Mouse (Mus musculus) forebrain, embryonic 13.5 days (tissue): Measurements from ENCODE around the gene Gmds. TPM values are rescaled to one million over a fixed set of nuclear protein-coding genes. Genes with fewer than 3 reads are reported as not detected.

Experiments used
- ATAC-seq: fragments of 200-750 bp; cut with Nextera tagmentation; 2 replicates; pipeline ENCODE4 v1.8.0; 2017
- H3K27ac ChIP-seq: fragments of 300-500 bp; sonication (generic); 2 replicates; pipeline ENCODE4 v1.5.1; 2015; ENCODE audit warnings: inconsistent platforms, mild to moderate bottlenecking, moderate library complexity
- H3K27me3 ChIP-seq: fragments of 300-500 bp; sonication (generic); 2 replicates; pipeline ENCODE4 v1.6.1; 2015; ENCODE audit warnings: mild to moderate bottlenecking, inconsistent platforms
- H3K36me3 ChIP-seq: fragments of 300-500 bp; sonication (generic); 2 replicates; pipeline ENCODE4 v1.6.1; 2015; ENCODE audit warnings: mild to moderate bottlenecking, inconsistent platforms; ENCODE audit not compliant: poor library complexity, severe bottlenecking
- H3K4me1 ChIP-seq: fragments of 300-500 bp; sonication (generic); 2 replicates; pipeline ENCODE4 v1.6.1; 2015; ENCODE audit warnings: inconsistent platforms
- H3K4me2 ChIP-seq: fragments of 300-500 bp; sonication (generic); 2 replicates; pipeline ENCODE4 v1.6.1; 2015; ENCODE audit warnings: inconsistent platforms, mild to moderate bottlenecking, moderate library complexity
- H3K4me3 ChIP-seq: fragments of 300-500 bp; sonication (generic); 2 replicates; pipeline ENCODE4 v1.5.1; 2015; ENCODE audit warnings: mild to moderate bottlenecking, inconsistent platforms
- H3K9ac ChIP-seq: fragments of 300-500 bp; sonication (generic); 2 replicates; pipeline ENCODE4 v1.6.1; 2015; ENCODE audit warnings: mild to moderate bottlenecking, inconsistent platforms
- H3K9me3 ChIP-seq: fragments of 300-500 bp; sonication (generic); replicated peaks from 2 replicates; pipeline ENCODE4 v1.6.1; 2016; ENCODE audit warnings: inconsistent platforms
- WGBS: fragments of 180-500 bp; shearing (Covaris S2); methylation state at CpG from one replicate; pipeline ENCODE4 v1.1.7; 2015; 5-methylcytosine and 5-hydroxymethylcytosine counted together
- polyA plus RNA-seq: library from polyadenylated mRNA; unstranded; fragments of >200 nt; fragmentation: Nextera tagmentation; extraction: Ambion mirVana; gene quantifications from 2 replicates; pipeline ENCODE4 v1.2.1, GENCODE M21; 2015

Gmds gene
- polyA plus RNA-seq, 1 experiment from 2014 or later: 28.5 TPM

DNA sequence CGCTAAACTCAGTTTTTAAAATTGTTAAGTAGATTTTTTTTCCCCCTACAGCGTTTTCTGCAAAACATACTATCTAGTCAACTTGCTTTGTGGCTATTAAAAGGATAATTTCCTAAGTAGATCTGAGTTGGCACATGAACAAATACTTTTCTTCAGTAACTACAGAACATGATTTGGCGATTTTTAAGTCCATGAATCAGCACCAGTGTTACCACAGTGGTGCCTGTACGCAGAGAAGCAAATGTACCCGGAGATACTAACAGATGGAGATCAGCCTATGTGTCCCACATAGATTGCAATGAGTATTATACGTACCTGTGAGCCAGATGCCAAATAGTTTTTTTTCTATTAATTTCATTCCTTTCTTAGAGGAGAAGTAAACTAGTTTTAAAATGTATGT, 528.8 kb downstream of the Gmds start:
- no peaks in the 10 kb centered on the region for H3K36me3 ChIP-seq
- no peak for ATAC-seq
- 9% methylated on average over 6 of the region's 6 CpGs for WGBS
- no peak overlapping the region for H3K9ac ChIP-seq
- no peak overlapping the region for H3K4me3 ChIP-seq
- H3K4me2 ChIP-seq: no peak overlapping the region
- H3K9me3 ChIP-seq: no peaks in the 10 kb centered on the region
- H3K27me3 ChIP-seq: peaks cover 94% of the 10 kb centered on the region
- peaks cover 42% of the 10 kb centered on the region for H3K4me1 ChIP-seq
- H3K27ac ChIP-seq: no peak overlapping the region

DNA sequence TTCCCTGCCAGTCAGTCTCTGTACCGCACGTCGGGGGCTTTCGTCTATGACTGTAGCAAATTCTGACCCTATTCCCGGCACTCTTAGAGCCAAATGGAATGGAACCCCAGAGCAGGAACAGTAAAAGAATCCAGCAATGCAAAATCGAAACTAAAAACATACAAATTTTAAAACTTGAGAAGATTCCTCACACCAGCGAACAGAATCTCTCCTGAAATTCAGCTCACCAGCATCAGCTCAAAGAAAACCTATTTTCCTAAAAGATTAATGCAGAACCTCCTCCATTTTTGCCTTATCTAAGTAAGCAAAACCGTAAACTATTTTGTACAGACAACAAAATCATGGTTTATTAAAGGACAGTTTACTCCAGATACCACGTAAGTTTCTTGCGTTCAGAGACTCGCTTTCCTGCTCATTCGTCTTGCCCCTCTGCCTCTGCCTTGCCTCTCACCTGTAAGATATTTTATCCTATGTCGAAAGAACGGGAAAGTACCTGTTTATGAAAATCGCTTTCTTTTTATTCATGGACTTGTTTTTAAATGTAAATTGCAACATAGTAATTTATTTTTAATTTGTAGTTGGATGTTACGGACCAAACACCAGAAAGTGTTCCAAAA, 529.6 kb downstream of the Gmds start:
- 4% methylated on average over 16 of the region's 16 CpGs for WGBS
- ATAC-seq: no peak
- H3K27me3 ChIP-seq: peaks cover 94% of the 10 kb centered on the region
- no peaks in the 10 kb centered on the region for H3K36me3 ChIP-seq
- H3K9me3 ChIP-seq: no peaks in the 10 kb centered on the region
- peaks cover 42% of the 10 kb centered on the region for H3K4me1 ChIP-seq
- H3K4me2 ChIP-seq: peak overlapping the region; percentile 89; the same call in 1 of the 2 replicates
- H3K27ac ChIP-seq: no peak overlapping the region
- peak overlapping the region; percentile 49 for H3K4me3 ChIP-seq
- H3K9ac ChIP-seq: no peak overlapping the region

DNA sequence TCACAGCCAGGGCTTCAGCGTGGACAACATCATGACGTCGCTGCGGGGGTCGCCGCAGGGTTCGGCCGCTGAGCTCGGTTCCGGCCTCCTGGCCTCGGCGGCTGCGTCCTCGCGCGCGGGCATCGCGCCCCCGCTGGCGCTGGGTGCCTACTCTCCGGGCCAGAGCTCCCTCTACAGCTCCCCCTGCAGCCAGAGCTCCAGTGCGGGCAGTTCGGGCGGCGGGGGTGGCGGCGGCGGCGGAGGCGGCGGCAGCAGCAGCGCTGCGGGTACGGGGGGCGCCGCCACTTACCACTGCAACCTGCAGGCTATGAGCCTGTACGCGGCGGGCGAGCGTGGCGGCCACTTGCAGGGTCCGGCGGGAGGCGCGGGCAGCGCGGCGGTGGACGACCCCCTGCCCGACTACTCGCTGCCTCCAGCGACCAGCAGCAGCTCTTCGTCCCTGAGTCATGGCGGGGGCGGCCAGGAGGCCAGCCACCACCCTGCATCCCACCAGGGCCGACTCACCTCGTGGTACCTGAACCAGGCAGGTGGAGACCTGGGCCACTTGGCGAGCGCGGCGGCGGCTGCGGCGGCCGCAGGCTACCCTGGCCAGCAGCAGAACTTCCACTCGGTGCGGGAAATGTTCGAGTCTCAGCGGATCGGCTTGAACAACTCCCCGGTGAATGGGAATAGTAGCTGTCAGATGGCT, 530.3 kb downstream of the Gmds start:
- Histone ChIP-seq H3K27me3 (peaks cover 94% of the 10 kb centered on the region), H3K4me1 (peaks cover 44% of the 10 kb centered on the region), H3K9ac (peak overlapping the region; percentile 55; the same call in 1 of the 2 replicates), H3K4me2 (peak overlapping the region; percentile 89), H3K4me3 (peak overlapping the region; percentile 49), H3K27ac (0 out of 2 replicates have a peak overlapping the region, but pooled peaks have one; percentile 10), H3K36me3 (no peaks in the 10 kb centered on the region), H3K9me3 (no peaks in the 10 kb centered on the region)
- WGBS: 0% methylated on average over 65 of the region's 73 CpGs
- ATAC-seq: no peak; the same call in 1 of the 2 replicates

DNA sequence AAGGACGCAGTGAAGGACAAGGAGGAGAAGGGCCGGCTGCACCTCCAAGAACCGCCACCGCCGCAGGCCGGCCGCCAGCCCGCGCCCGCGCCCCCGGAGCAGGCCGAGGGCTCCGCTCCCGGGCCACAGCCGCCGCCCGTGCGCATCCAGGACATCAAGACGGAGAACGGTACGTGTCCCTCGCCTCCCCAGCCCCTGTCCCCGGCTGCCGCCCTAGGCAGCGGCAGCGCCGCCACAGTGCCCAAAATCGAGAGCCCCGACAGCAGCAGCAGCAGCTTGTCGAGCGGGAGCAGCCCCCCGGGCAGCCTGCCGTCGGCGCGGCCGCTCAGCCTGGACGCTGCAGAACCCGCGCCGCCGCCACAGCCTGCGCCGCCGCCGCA, 530.8 kb downstream of the Gmds start:
- Histone ChIP-seq H3K4me2 (peak overlapping the region; percentile 89), H3K27ac (no peak overlapping the region), H3K4me3 (peak overlapping the region; percentile 49), H3K9ac (peak overlapping the region; percentile 55), H3K9me3 (no peaks in the 10 kb centered on the region), H3K27me3 (peaks cover 94% of the 10 kb centered on the region), H3K4me1 (peaks cover 44% of the 10 kb centered on the region), H3K36me3 (no peaks in the 10 kb centered on the region)
- ATAC-seq: no peak
- under 1% methylated on average over 35 of the region's 47 CpGs for WGBS

DNA sequence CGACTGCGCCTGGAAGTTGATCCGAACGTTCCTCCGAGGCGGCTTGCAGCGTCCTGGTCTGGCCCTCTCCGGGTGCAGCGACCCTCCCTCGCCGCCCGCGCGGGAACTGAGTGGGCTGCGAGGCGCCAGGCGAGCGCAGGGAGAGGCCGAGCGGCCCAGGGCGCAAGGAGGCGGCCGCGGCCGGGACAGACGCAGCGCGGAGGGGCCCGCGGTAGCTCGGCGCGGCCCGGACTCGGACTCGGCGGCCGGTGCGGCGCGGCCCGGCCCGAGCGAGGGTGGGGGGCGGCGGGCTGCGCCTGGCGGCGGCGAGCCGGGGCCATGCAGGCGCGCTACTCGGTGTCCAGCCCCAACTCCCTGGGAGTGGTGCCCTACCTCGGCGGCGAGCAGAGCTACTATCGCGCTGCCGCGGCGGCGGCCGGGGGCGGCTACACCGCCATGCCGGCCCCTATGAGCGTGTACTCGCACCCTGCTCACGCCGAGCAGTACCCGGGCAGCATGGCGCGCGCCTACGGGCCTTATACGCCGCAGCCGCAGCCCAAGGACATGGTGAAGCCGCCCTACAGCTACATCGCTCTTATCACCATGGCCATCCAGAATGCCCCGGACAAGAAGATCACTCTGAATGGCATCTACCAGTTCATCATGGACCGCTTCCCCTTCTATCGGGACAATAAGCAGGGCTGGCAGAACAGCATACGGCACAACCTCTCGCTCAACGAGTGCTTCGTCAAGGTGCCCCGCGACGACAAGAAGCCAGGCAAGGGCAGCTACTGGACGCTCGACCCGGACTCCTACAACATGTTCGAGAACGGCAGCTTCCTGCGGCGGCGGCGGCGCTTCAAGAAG, 531.4 kb downstream of the Gmds start:
- ATAC-seq: peak; percentile 25; the same call in 1 of the 2 replicates
- H3K4me3 ChIP-seq: peak overlapping the region; percentile 49
- peak overlapping the region; percentile 89 for H3K4me2 ChIP-seq
- peaks cover 93% of the 10 kb centered on the region for H3K27me3 ChIP-seq
- no peaks in the 10 kb centered on the region for H3K36me3 ChIP-seq
- WGBS: under 1% methylated on average over 87 of the region's 101 CpGs
- peaks cover 44% of the 10 kb centered on the region for H3K4me1 ChIP-seq
- peak overlapping the region; percentile 40; the same call in 1 of the 2 replicates for H3K27ac ChIP-seq
- H3K9ac ChIP-seq: peak overlapping the region; percentile 55
- no peaks in the 10 kb centered on the region for H3K9me3 ChIP-seq

DNA sequence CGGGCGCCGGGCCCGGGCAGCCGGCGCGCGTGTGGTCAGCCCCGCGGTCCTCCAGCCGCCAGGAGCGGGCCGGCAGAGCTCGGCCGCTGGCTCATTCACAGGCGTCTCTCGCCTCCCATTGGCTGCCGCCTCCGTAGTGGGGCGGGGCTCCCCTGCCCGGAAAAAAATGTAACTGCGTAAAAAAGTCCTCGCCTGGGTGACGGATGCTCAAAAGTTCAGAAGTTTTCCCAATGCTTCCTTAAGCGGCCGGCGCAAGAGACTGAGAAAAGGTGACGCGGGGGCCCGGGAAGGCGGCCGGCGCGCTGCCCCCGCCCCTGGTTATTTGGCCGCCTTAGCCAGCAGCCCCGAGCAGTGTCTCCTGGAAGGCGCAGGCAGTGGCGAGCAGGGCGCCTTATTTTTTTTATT, 532.1 kb downstream of the Gmds start, which contains the start of gene Foxc1:
Gene Foxc1 (plus strand): TSS at position 206 of the 405 bp plus-strand sequence.
- ATAC-seq: peak; percentile 82
- Histone ChIP-seq H3K27ac (peak within 1 kb of the TSS; percentile 40; the same call in 1 of the 2 replicates), H3K36me3 (no peaks in the 10 kb centered on the region), H3K4me3 (peak within 1 kb of the TSS; percentile 49), H3K4me1 (peaks cover 46% of the 10 kb centered on the region), H3K27me3 (peaks cover 93% of the 10 kb centered on the region), H3K9ac (peak within 1 kb of the TSS; percentile 55), H3K9me3 (no peaks in the 10 kb centered on the region), H3K4me2 (peak within 1 kb of the TSS; percentile 89)
- WGBS: under 1% methylated on average over 30 of the region's 40 CpGs

DNA sequence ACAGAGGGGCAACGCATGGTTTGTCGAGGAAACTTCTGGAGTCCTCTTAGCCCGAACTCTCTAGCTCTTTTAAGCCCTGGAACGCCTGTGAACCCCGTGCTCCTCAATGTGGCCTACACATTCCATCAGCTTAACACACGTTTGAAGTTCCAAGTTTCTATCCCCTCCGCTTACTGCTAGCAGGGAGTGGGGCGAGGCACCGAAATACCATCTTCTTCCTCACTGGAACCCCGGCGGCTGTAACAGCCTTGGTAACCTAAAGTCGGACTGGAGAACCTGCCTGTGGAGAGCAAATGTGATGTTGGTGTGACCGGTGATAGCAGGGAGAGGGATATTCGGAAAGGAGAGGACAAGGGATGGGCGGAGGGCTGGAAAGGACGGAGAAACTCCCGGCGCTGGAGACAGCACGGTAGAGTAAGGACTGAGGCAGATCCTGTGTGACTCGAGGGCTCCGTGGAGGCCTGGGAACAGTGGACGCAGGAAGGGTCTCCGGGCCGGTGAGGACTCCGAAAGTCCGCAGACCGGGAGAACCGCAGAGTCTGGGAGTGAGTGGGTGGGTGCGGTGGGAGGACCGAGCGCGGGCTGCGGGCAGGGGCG, 532.6 kb downstream of the Gmds start:
- WGBS: under 1% methylated on average over 32 of the region's 34 CpGs
- peak overlapping the region; percentile 49 for H3K4me3 ChIP-seq
- no peaks in the 10 kb centered on the region for H3K9me3 ChIP-seq
- H3K27me3 ChIP-seq: peaks cover 93% of the 10 kb centered on the region
- H3K27ac ChIP-seq: no peak overlapping the region
- H3K4me1 ChIP-seq: peaks cover 46% of the 10 kb centered on the region
- H3K4me2 ChIP-seq: peak overlapping the region; percentile 89
- ATAC-seq: peak; percentile 45; the same call in 1 of the 2 replicates
- H3K36me3 ChIP-seq: no peaks in the 10 kb centered on the region
- peak overlapping the region; percentile 46 for H3K9ac ChIP-seq

DNA sequence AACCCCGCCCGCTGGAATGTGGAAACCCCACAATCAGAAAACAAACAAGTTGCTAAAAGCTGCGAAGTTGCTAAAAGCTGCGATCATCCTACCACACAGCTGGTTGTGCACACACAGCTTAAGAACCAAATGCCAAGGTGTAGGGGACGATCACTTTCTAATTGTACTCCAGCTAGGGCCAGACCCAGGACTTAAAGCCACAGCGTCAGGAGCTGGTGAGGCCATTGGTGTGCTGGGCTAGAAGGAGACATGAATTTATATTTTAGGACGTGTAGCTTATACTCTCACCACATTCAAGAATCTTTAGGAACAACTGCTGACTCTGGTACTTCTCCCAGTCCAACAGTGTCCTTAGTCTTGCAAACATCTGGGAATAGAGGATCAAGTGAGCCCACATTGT, 534.0 kb downstream of the Gmds start:
- H3K27me3 ChIP-seq: peaks cover 95% of the 10 kb centered on the region
- no peaks in the 10 kb centered on the region for H3K36me3 ChIP-seq
- no peak overlapping the region for H3K4me3 ChIP-seq
- no peak for ATAC-seq
- 1% methylated on average over 7 of the region's 7 CpGs for WGBS
- no peak overlapping the region for H3K4me2 ChIP-seq
- no peak overlapping the region for H3K9ac ChIP-seq
- H3K9me3 ChIP-seq: no peaks in the 10 kb centered on the region
- H3K27ac ChIP-seq: no peak overlapping the region
- peaks cover 47% of the 10 kb centered on the region for H3K4me1 ChIP-seq

DNA sequence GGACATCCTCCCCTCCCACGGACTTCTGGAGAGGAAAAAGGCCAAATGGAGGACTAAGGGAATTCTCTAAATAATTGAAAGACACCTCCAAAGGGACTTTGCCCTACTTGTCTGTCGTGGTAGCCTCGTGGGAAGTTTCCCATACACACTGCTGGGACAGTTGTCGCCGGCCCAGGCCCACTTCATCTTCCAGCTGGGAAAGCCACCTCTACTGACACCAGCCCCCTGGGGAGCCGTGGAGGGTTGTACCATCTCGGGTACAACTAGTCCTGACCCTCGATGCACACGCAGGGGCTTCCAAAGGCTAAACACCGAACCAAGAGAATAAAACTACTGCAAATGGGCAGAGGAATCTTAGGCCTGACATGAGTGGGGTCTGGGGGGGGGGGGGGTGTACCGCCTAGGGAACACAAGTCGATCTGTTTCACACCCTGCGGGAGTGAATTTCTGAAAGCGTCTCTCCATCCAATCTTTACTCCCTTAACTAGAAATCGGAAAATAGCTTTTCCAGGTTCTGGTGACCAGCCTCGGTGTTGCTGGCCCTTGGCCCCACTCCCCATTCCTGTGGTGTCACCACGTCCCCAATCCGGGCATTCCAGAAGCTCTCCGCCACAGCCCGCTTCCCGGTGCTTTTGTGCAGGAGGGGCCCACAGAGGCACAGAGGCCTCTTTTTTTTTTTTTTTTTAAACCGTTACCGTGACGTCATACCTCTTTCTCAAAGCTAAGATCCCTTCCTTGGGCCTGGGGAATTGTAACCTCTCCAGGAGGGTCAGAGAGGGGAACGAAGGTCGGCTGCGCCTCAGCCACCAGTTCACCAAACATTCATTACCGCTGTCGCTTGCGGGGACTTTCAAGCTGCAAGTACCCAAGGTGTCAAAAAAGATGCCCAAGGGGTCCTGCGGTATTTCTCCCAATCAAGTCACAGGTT, 535.1 kb downstream of the Gmds start:
- Histone ChIP-seq H3K9me3 (no peaks in the 10 kb centered on the region), H3K4me3 (no peak overlapping the region), H3K4me2 (no peak overlapping the region), H3K9ac (no peak overlapping the region), H3K4me1 (peaks cover 44% of the 10 kb centered on the region), H3K27ac (no peak overlapping the region), H3K27me3 (peaks cover 99% of the 10 kb centered on the region), H3K36me3 (no peaks in the 10 kb centered on the region)
- no peak for ATAC-seq
- under 1% methylated on average over 31 of the region's 31 CpGs for WGBS

DNA sequence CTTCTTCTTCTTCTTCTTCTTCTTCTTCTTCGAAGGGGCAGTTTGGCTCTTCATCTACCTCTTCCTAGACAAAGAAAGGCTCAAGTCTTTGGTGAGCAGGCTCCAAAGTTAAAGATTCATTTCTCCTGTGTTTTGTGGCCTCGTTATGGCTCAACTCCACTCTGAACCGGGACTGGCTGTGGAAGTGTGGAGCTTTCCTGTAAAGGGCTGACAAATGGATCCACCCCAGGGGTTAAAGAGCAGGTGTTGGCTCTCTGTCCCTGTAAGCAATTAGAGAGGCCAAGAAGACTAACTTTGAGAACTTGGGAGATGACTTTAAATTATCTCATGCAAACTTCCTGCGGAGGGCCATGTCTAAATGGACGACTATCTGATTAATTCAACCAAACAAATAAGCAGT, 536.1 kb downstream of the Gmds start:
- no peak for ATAC-seq
- peaks cover 34% of the 10 kb centered on the region for H3K4me1 ChIP-seq

More for the DNA sequence above, 536.1 kb downstream of the Gmds start:
- no peak overlapping the region for H3K27ac ChIP-seq
- 5% methylated on average over 5 of the region's 5 CpGs for WGBS
- H3K9ac ChIP-seq: no peak overlapping the region
- no peaks in the 10 kb centered on the region for H3K9me3 ChIP-seq
- no peak overlapping the region for H3K4me2 ChIP-seq
- peaks cover 99% of the 10 kb centered on the region for H3K27me3 ChIP-seq
- no peaks in the 10 kb centered on the region for H3K36me3 ChIP-seq
- no peak overlapping the region for H3K4me3 ChIP-seq
